Mouse (Mus musculus): ENCODE measurements around the gene Stpg3.

Stpg3 gene

DNA sequence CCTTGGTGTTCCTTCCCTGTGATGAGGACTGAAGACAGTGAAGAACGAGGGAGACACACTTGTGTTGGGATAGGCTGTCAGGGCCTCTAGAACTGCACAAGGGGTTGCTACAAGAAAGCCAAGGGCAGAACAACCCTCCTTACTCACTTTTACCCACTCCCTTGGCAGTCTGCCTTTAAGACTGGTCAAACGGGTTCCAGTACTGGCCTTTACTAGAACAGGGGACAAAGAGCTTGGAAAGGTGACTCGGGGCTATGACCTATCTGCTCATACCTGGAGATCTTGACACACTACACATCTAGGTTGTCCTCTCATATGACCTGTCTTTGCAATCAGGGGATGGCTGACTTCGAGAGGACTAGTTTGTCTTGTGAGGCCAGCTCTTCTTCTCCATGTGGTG is 23.1 kb upstream of the Stpg3 start:
- in situ Hi-C loops (cut with MboI, MseI), result no loop called here

DNA sequence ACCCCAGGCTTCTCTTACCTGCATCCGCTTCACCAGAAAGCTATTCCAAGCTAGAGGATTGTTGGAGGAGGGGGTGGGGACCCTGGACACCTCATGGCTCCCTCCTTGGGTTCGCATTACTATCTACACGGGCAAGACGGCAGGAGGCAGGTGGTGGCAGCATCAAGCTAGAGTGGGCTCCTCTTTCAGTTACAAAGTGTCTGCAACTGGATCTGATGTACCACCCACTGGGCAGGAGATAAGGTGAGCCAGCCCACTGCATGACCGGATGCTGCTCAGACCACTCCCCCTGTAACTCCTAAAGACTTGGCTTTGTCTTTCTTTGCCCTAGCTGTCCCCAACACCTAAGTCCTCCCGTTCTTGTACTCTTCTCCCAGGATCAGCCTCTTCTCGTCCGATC is 22.2 kb upstream of the Stpg3 start, which contains the start of gene Rnf224:
TSS of gene Rnf224 (minus strand) at position 174 of the 400 bp plus-strand sequence.
- in situ Hi-C loops (cut with MboI, MseI), result no loop called here

DNA sequence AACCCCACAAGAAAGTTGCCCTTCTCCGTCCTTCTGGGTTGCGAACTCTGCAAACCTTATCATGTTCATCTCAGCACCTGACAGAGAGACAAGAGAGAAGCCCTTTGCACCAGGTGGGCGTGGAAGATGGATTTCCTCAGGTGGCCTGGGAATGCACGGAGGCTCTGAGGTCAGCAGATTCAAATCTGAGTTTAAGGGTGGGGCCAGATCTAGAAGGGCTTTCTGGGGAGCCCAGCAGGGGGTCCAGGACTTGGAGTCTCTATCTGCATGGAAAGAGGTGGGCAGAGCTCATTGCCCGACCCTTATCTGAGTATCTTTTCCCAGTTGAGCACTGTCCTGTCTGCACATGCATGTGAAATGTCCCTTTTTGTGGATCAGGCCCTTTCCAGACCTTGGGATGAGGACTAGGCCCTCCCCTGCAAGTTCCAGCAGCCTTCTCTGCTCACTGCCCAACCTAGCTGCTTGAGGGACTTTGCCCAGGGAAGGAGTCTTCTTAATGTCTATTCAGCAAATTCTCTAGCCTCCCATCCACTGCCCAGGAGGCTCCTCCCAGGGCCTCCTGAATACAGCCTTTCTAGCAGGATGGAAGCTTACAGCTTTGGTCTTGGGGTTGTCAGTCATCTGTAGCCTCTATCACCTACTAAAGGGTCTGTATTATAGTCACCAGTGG is 20.2 kb upstream of the Stpg3 start:
- in situ Hi-C loops (cut with MboI, MseI), result no loop called here

DNA sequence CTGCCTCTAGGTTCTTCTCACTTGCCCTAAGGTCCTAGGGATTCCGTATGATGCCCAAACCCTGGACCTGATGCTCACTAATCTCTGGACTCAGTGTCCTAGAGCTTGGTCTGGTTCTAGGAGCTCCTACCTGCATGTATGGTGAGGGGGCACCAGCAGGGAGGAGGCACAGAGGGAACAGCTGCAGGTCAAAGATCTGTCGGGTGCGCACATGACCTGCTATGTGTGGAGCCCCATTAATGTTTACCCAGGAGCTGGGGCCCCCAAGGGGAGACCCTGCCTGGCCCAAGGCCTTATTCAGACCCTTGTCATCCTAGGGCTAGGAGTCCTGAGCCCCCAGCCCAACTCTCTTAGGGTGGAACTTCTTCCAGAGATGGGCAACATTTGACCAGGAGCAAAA is 19.6 kb upstream of the Stpg3 start, which contains the start of gene Slc34a3:
TSS of gene Slc34a3 (minus strand) at position 315 of the 400 bp plus-strand sequence.
- in situ Hi-C loops (cut with MboI, MseI), result no loop called here

GRCm38 (mm10) chr2:25233421-25233820 is 19.0 kb upstream of the Stpg3 start:
- in situ Hi-C loops (cut with MboI, MseI), result no loop called here

DNA sequence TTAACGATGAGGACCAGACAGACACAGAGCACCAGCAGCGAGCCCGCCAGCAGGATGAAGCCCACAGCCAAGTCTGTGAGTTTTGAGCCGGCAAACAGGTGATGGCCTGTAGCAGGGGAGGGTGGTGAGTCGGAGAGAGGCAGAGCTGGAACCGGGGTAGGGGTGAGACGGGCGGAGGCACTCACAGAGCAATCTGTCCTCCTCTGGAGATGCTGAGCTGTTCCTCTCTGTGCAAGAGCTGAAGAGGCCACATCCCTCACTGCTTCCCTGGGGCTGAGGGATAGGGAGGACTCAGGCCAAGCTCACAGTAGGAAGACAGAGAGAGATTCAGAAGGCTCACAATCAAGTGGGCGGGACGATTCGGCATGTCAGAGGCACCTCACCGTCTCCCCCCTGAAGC is 16.6 kb upstream of the Stpg3 start:
- in situ Hi-C loops (cut with MboI, MseI), result no loop called here

DNA sequence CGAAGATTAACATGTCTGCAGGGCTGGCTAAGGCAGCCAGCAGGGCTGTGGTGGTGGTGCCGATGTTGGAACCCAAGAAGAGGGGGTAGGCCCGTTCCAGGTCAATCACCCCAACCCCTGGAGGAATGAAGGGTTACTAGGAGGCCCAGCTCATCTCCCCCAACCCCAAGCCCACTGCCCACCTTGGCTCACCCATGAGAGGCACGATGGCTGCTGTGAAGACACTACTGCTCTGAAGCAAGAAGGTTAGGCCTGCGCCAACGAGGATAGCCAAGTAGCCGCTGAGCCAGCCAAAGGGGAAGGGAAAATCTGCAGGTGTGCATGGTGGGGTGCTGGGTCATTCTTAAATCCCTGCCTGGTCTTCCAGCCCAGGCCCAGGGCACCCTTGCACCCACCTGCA is 16.1 kb upstream of the Stpg3 start:
- in situ Hi-C loops (cut with MboI, MseI), result no loop called here

- in situ Hi-C loops (cut with MboI, MseI), result loop anchor here (5.0 kb wide), 1 partner anchor 37 kb away; no protein-coding TSS in a partner anchor
Measured at GRCm38 (mm10) chr2:25229582-25229981, 15.1 kb upstream of the Stpg3 start.

- in situ Hi-C loops (cut with MboI, MseI), result loop anchor here (5.0 kb wide), 1 partner anchor 37 kb away; no protein-coding TSS in a partner anchor
Measured at GRCm38 (mm10) chr2:25228995-25229530, 14.6 kb upstream of the Stpg3 start.

DNA sequence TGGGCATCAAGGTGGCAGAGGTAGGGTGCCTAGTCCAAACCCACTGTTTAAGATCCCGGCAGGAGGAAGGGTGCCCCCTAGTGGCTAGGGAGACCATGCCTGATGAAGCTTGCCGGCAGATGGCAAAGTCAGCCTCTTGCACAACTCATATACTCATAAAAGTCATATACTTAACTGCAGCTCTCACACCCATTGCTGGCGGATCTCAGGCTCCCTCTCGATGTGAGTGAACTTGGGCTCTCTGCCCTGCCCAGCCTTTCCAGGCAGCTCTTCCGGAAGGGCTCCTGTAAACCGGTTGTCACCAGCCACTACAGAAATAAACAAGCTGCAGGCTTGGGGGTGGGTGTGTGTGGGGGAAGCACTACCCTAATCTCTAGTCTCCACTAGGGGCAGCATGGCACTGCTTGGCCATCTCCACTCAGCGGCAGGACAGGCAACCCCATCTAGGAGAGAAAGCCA is 14.0 kb upstream of the Stpg3 start:
- in situ Hi-C loops (cut with MboI, MseI), result loop anchor here (5.0 kb wide), 1 partner anchor 36 kb away; no protein-coding TSS in a partner anchor

GRCm38 (mm10) chr2:25227406-25227805 is 13.0 kb upstream of the Stpg3 start:
- in situ Hi-C loops (cut with MboI, MseI), result loop anchor here (5.0 kb wide), 1 partner anchor 35 kb away; no protein-coding TSS in a partner anchor

DNA sequence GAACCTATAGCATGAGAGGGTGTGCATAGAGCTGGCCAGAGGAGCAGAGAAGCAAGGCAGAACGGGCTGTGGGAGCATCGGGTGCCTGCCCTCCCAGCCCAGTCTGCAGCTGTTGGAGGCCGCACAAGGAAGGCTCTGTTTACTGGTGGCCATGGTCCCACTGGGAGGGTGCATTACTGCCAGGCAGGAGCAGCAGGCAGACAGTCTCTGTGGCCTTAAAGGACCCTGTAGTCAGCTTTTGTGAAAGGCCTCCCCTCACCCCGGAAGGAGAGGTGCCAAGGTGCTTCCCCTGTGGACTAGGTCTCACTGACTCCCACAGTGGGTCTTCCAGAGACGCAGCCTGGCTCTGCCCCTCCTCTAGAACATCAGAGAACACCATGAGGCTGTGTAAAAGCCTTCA is 12.4 kb upstream of the Stpg3 start:
- in situ Hi-C loops (cut with MboI, MseI), result loop anchor here (5.0 kb wide), 1 partner anchor 35 kb away; no protein-coding TSS in a partner anchor

GRCm38 (mm10) chr2:25225811-25226379 is 11.5 kb upstream of the Stpg3 start:
- in situ Hi-C loops (cut with MboI, MseI), result loop anchor here (5.0 kb wide), 1 partner anchor 34 kb away; no protein-coding TSS in a partner anchor

DNA sequence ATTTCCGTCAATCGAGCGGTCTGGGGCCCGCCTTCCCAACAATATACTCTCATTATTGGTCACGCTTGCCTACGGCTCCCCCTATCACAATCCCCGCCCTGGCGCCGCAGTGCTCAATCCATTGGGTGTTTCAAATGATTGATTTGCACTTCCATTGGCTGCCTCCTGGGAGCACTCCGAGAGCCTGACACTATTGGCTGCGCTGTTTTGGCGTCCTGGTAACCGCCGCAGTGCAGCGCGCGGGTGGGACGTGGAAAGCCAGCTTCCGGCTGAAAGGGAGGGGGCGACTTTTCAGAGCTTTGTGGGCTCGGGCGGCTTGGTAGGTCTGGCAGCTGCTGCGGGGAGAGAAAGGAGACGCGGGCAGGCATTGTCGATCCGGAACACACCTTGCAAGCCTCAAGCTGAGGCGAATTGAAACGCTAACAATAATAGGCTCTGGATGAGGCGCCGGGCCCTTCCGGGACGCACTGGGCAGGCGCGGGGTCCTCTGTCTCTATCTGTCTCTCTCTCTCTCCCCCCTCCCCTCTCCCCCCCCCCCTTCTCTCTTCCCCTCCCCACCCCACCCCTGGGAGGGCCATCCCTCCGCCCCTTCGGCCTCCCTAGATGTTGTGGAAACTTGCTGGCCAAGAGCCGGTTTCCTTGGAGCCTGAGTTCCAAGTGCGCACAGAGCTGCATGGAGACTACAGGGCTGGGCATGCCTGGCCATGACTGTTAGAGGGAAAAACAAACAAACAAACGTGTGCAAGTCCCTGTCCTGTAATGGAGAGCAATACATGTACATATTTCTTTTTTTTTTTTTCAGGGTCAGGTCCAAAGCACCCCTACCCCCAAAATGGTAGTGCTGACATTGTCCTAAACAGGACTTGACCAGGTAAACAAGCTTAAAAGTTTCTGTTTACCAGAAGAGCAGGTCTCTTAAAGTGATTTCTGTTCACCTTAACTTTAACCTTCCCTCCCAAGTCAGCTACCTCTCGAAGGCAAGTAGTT is 10.6 kb upstream of the Stpg3 start:
- in situ Hi-C loops (cut with MboI, MseI), result loop anchor here (5.0 kb wide), 1 partner anchor 33 kb away; no protein-coding TSS in a partner anchor

DNA sequence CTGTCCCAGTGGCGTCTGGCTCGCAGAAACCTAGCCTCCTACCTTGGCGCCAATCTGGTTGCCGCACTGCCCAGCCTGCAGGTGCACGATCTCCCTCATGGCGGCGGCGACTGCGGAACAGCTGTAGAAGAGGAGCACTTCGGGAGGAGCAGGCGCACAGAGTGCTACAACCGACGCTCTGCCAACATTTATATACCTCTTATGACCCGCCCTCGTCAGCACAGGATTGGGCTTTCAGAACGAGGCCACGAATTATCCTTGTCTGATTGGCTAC is 10.0 kb upstream of the Stpg3 start, which contains the start of gene Tubb4b:
TSS of gene Tubb4b (minus strand) at position 211 of the 274 bp plus-strand sequence.
- in situ Hi-C loops (cut with MboI, MseI), result no loop called here

- in situ Hi-C loops (cut with MboI, MseI), result no loop called here
Measured at GRCm38 (mm10) chr2:25223681-25224491, 9.4 kb upstream of the Stpg3 start.

- in situ Hi-C loops (cut with MboI, MseI), result no loop called here
Measured at GRCm38 (mm10) chr2:25221331-25221772, 6.9 kb upstream of the Stpg3 start.

- in situ Hi-C loops (cut with MboI, MseI), result no loop called here
Measured at GRCm38 (mm10) chr2:25218445-25218844, 4.0 kb upstream of the Stpg3 start, which contains the start of gene Fam166a. Gene Fam166a, plus strand, starts transcription at chr2:25218745.

DNA sequence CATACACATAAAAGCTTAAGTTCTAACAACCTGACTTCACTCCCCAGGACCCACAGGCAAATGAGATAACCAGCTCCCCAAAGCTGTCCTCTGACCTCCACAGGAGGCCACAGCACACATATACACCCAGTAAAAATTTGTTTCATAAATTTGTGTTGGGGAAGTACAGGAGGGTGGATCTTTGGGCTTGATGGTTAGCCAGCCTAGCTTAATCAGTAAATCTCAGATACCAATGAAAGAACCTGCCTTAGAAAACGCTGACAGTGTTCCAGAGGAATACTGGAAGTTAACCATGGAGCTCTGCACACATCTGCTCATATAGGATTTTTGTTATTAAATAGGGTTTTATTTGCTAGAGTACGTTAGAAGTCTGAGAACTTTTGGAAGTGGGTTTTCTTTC is 3.2 kb upstream of the Stpg3 start:
- in situ Hi-C loops (cut with MboI, MseI), result no loop called here

GRCm38 (mm10) chr2:25213266-25213865 is 1.1 kb downstream of the Stpg3 start:
- in situ Hi-C loops (cut with MboI, MseI), result no loop called here

Data from T-helper 2 cell (primary cell).